Mouse (Mus musculus) heart, embryonic 11.5 days (tissue): ENCODE data around the gene Tmem150c. TPM values are rescaled to one million over a fixed set of nuclear protein-coding genes. Genes with fewer than 3 reads are reported as not detected.

Source experiments
- ATAC-seq: fragments of 200-750 bp; cut with Nextera tagmentation; replicated peaks from 2 replicates; pipeline ENCODE4 v1.8.0; 2017; ENCODE audit warnings: moderate library complexity; ENCODE audit not compliant: insufficient number of reproducible peaks, low FRiP score, low TSS enrichment
- H3K27ac ChIP-seq: fragments of 300-500 bp; sonication (generic); 2 replicates; pipeline ENCODE4 v1.5.1; 2014; ENCODE audit warnings: mild to moderate bottlenecking, low read depth, low read length
- H3K27me3 ChIP-seq: fragments of 300-500 bp; sonication (generic); 2 replicates; pipeline ENCODE4 v1.6.1; 2014; ENCODE audit warnings: mild to moderate bottlenecking, low read length, mixed read lengths; ENCODE audit not compliant: control insufficient read depth, insufficient read depth
- H3K36me3 ChIP-seq: fragments of 300-500 bp; sonication (generic); 2 replicates; pipeline ENCODE4 v1.6.1; 2014; ENCODE audit warnings: mild to moderate bottlenecking, low read length, moderate library complexity, mixed read lengths; ENCODE audit not compliant: control insufficient read depth, insufficient read depth
- H3K4me1 ChIP-seq: fragments of 300-500 bp; sonication (generic); 2 replicates; pipeline ENCODE4 v1.6.1; 2014; ENCODE audit warnings: low read length; ENCODE audit not compliant: control insufficient read depth, insufficient read depth
- H3K4me2 ChIP-seq: fragments of 300-500 bp; sonication (generic); 2 replicates; pipeline ENCODE4 v1.6.1; 2014; ENCODE audit warnings: mild to moderate bottlenecking, moderate library complexity
- H3K4me3 ChIP-seq: fragments of 300-500 bp; sonication (generic); 2 replicates; pipeline ENCODE4 v1.5.1; 2014; ENCODE audit warnings: low read depth, low read length
- H3K9ac ChIP-seq: fragments of 300-500 bp; sonication (generic); 2 replicates; pipeline ENCODE4 v1.6.1; 2014; ENCODE audit warnings: mild to moderate bottlenecking, low read depth, low read length, moderate library complexity
- H3K9me3 ChIP-seq: fragments of 300-500 bp; sonication (generic); replicated peaks from 2 replicates; pipeline ENCODE4 v1.6.1; 2016; ENCODE audit warnings: low read length; ENCODE audit not compliant: control insufficient read depth
- WGBS: fragments of 180-500 bp; shearing (Covaris S2); extraction: QIAGEN DNeasy Blood & Tissue Kit; methylation state at CpG from one replicate; pipeline ENCODE4 v1.1.7; 2014; ENCODE audit not compliant: insufficient replicate concordance; 5-methylcytosine and 5-hydroxymethylcytosine counted together
- polyA plus RNA-seq: library from polyadenylated mRNA; unstranded; fragments of >200 nt; fragmentation: Nextera tagmentation; extraction: Ambion mirVana; gene quantifications from 2 replicates; pipeline ENCODE4 v1.2.1, GENCODE M21; 2014

Tmem150c gene
- polyA plus RNA-seq, 1 experiment from 2014 or later: 0.54 TPM

DNA sequence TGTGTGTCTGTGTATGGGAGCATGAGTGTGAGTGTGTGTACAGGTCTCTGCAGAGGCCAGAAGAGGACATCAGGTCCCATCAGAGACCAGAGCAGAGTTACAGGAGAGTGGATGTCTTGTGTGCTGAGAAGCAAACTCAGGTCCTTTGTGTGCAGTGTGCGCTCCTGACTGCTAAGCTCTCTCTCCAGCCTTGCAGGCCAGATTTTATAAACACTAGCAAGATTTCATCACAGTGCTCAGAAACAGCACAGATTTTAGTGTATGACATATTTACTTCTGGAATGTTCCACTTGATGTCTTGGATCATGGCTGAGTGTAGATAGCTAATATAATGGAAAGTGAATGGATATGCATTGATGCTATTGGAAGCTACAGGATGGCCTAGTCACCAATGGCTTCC is 57.2 kb downstream of the Tmem150c start:
- Histone ChIP-seq H3K4me3 (no peak overlapping the region), H3K9ac (no peak overlapping the region), H3K4me2 (no peak overlapping the region), H3K9me3 (no peaks in the 10 kb centered on the region), H3K4me1 (no peaks in the 10 kb centered on the region), H3K36me3 (no peaks in the 10 kb centered on the region), H3K27ac (no peak overlapping the region), H3K27me3 (no peaks in the 10 kb centered on the region)
- 89% methylated on average over 1 of the region's 1 CpGs for WGBS
- ATAC-seq: no peak

GRCm38 (mm10) chr5:100097967-100098366 is 61.6 kb downstream of the Tmem150c start:
- no peaks in the 10 kb centered on the region for H3K36me3 ChIP-seq
- H3K9ac ChIP-seq: no peak overlapping the region
- H3K9me3 ChIP-seq: no peaks in the 10 kb centered on the region
- H3K4me1 ChIP-seq: no peaks in the 10 kb centered on the region
- no peak overlapping the region for H3K4me2 ChIP-seq
- no peak overlapping the region for H3K27ac ChIP-seq
- WGBS: 80% methylated on average over 4 of the region's 4 CpGs
- ATAC-seq: no peak
- H3K27me3 ChIP-seq: no peaks in the 10 kb centered on the region
- no peak overlapping the region for H3K4me3 ChIP-seq

DNA sequence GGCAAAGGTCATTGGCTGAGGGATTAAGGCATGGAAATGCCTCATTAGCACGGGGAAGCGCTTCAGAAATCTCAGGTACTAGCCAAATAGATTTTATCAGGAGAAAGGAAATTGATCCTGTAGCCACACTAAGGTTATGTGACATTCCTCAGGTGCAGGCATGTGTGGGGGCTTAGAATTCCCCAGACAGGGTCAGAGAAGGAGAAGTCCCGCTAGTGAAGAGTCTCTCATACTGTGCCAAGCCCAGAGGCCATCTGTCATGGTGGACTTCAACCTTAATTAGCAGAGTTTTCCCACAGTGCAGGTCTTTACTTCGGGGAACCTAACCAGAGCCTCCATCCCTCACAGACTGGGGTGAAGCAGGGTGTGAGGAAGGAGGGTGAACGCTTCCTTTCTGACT is 62.7 kb downstream of the Tmem150c start:
- no peak overlapping the region for H3K4me3 ChIP-seq
- 59% methylated on average over 5 of the region's 5 CpGs for WGBS
- H3K27me3 ChIP-seq: no peaks in the 10 kb centered on the region
- no peak for ATAC-seq
- no peak overlapping the region for H3K27ac ChIP-seq
- no peak overlapping the region for H3K4me2 ChIP-seq
- H3K4me1 ChIP-seq: no peaks in the 10 kb centered on the region
- no peak overlapping the region for H3K9ac ChIP-seq
- H3K9me3 ChIP-seq: no peaks in the 10 kb centered on the region
- H3K36me3 ChIP-seq: no peaks in the 10 kb centered on the region

DNA sequence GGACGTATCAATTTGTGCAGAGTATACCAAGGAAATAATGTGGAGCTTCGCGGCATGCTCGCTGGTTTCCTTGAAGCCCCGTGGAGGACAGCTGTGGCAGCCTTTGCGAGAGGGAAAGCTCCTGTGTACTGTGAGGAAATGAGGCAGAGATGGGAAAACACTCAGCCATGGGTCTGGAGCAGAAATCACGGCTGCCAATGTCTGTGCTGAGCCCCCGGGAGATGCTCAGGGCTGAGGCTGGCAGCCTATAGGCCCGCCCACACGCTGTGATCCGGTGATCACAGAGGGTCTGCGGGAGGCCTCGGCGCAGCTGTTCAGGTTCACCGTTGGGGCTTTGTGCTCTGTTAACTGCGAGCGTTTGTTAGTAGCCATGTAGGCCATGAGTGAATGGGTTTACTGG is 68.0 kb downstream of the Tmem150c start:
- Histone ChIP-seq H3K9ac (no peak overlapping the region), H3K4me2 (peak overlapping the region; percentile 52), H3K27ac (no peak overlapping the region), H3K36me3 (no peaks in the 10 kb centered on the region), H3K27me3 (no peaks in the 10 kb centered on the region), H3K9me3 (no peaks in the 10 kb centered on the region), H3K4me1 (no peaks in the 10 kb centered on the region), H3K4me3 (no peak overlapping the region)
- ATAC-seq: no peak
- WGBS: 19% methylated on average over 17 of the region's 17 CpGs

- WGBS: 57% methylated on average over 10 of the region's 10 CpGs
- no peak for ATAC-seq
- Histone ChIP-seq H3K9ac (no peak overlapping the region), H3K4me1 (no peaks in the 10 kb centered on the region), H3K27me3 (no peaks in the 10 kb centered on the region), H3K4me3 (no peak overlapping the region), H3K4me2 (peak overlapping the region; percentile 52), H3K27ac (no peak overlapping the region), H3K36me3 (no peaks in the 10 kb centered on the region), H3K9me3 (no peaks in the 10 kb centered on the region)
These were observed 68.4 kb downstream of the Tmem150c start for GRCm38 (mm10) chr5:100091263-100091594.

DNA sequence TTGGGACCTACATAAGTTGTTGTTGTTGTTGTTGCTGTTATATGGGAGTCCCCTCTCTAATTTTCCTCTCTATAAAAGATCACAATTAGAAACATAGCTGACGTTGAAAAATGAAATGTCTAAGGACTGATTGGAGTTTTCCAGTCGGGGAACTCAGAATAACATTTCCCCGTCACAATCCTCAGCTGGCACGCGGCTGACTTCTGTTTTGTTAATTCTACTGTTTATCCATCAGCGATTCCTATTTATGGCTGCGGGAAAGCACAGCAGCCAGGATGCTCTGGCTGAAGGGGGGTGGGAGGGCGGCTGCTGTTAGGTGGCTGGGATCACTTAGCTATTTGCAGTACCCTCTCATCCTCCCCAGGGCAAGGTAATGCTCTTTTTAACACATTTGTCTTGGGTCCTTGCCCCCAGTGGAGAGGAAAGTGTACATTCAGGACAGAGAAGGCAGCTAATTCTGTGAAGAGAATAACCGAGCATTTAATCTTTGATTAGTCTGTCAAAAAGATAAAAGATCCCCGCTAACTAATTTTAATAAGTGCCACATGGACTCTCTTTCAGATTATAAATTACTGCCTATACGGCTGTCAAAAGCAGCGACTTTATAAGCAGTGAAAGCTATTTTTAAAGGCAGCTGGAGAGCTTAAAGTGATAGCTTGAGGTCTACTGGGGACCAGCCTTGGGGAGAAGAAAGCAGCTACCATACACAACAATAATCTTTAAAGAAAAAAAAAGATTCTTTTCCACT is 68.9 kb downstream of the Tmem150c start:
- WGBS: 46% methylated on average over 12 of the region's 12 CpGs
- Histone ChIP-seq H3K27ac (no peak overlapping the region), H3K9me3 (no peaks in the 10 kb centered on the region), H3K4me2 (peak overlapping the region; percentile 6), H3K9ac (no peak overlapping the region), H3K4me1 (no peaks in the 10 kb centered on the region), H3K36me3 (no peaks in the 10 kb centered on the region), H3K27me3 (no peaks in the 10 kb centered on the region), H3K4me3 (no peak overlapping the region)
- ATAC-seq: no peak

DNA sequence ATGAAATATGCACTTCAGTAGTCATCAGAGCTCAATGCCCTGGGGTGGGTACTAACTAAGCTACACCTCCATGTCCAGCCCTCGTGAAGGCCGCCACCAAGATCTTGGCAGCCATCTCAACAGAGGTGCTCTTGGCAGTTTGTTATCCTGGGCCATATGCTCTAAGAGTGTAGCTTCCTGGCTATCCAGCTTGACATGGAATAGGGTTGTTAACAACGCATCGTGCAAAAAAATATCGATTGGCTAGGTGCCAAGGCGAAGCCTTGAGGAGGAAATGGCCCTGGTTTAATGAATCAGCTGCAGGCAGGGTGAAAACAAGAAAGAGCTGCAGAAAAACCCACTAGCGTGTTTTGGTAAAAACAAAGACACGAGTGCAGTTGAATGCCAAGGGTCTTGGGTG is 74.5 kb downstream of the Tmem150c start:
- no peak for ATAC-seq
- Histone ChIP-seq H3K9ac (no peak overlapping the region), H3K27me3 (no peaks in the 10 kb centered on the region; the same call in 1 of the 2 replicates), H3K4me3 (no peak overlapping the region), H3K9me3 (no peaks in the 10 kb centered on the region), H3K4me2 (no peak overlapping the region), H3K36me3 (no peaks in the 10 kb centered on the region), H3K4me1 (no peaks in the 10 kb centered on the region), H3K27ac (no peak overlapping the region)
- WGBS: 73% methylated on average over 8 of the region's 8 CpGs

- no peak overlapping the region for H3K9ac ChIP-seq
- no peaks in the 10 kb centered on the region for H3K9me3 ChIP-seq
- no peaks in the 10 kb centered on the region for H3K36me3 ChIP-seq
- H3K27ac ChIP-seq: no peak overlapping the region
- 74% methylated on average over 12 of the region's 12 CpGs for WGBS
- H3K4me3 ChIP-seq: no peak overlapping the region
- H3K4me2 ChIP-seq: no peak overlapping the region
- H3K4me1 ChIP-seq: peaks cover 4% of the 10 kb centered on the region; the same call in 1 of the 2 replicates
- H3K27me3 ChIP-seq: no peaks in the 10 kb centered on the region; the same call in 1 of the 2 replicates
- no peak for ATAC-seq
These were observed 75.5 kb downstream of the Tmem150c start for GRCm38 (mm10) chr5:100083953-100084562.

- Histone ChIP-seq H3K4me2 (no peak overlapping the region), H3K9ac (no peak overlapping the region), H3K27ac (no peak overlapping the region), H3K4me1 (peaks cover 4% of the 10 kb centered on the region; the same call in 1 of the 2 replicates), H3K9me3 (no peaks in the 10 kb centered on the region), H3K27me3 (no peaks in the 10 kb centered on the region; the same call in 1 of the 2 replicates), H3K36me3 (no peaks in the 10 kb centered on the region), H3K4me3 (no peak overlapping the region)
- ATAC-seq: no peak
- 80% methylated on average over 4 of the region's 4 CpGs for WGBS
These were observed 77.6 kb downstream of the Tmem150c start for GRCm38 (mm10) chr5:100082006-100082405.
